Mouse (Mus musculus): ENCODE measurements around the gene Arfgef2. TPM values are rescaled to one million over a fixed set of nuclear protein-coding genes. Genes with fewer than 3 reads are reported as not detected.

Gene Arfgef2
- 17.1 to 25.1 TPM (median 24.6 TPM) in 3 replicates for total RNA-seq (2017)

- ATAC-seq (replicated peaks; ENCODE audit: insufficient number of reproducible peaks, low FRiP score, low TSS enrichment, poor library complexity, severe bottlenecking), result peak; percentile 92
Measured at GRCm38 (mm10) chr2:166805250-166806172, at the start of gene Arfgef2. Gene Arfgef2, plus strand, starts transcription at chr2:166805588.

- ATAC-seq (replicated peaks; ENCODE audit: insufficient number of reproducible peaks, low FRiP score, low TSS enrichment, poor library complexity, severe bottlenecking), result no peak
Measured at GRCm38 (mm10) chr2:166757969-166758368, 47.4 kb upstream of the Arfgef2 start.

GRCm38 (mm10) chr2:166764051-166764450 is 41.3 kb upstream of the Arfgef2 start:
- no peak for ATAC-seq (replicated peaks; ENCODE audit: insufficient number of reproducible peaks, low FRiP score, low TSS enrichment, poor library complexity, severe bottlenecking)

GRCm38 (mm10) chr2:166767591-166767990 is 37.8 kb upstream of the Arfgef2 start:
- ATAC-seq (replicated peaks; ENCODE audit: insufficient number of reproducible peaks, low FRiP score, low TSS enrichment, poor library complexity, severe bottlenecking), result no peak

- peak; percentile 81 for ATAC-seq (replicated peaks; ENCODE audit: insufficient number of reproducible peaks, low FRiP score, low TSS enrichment, poor library complexity, severe bottlenecking)
Measured at GRCm38 (mm10) chr2:166771396-166771795, 34.0 kb upstream of the Arfgef2 start.

GRCm38 (mm10) chr2:166773587-166773986 is 31.8 kb upstream of the Arfgef2 start:
- ATAC-seq (replicated peaks; ENCODE audit: insufficient number of reproducible peaks, low FRiP score, low TSS enrichment, poor library complexity, severe bottlenecking), result no peak

- ATAC-seq (replicated peaks; ENCODE audit: insufficient number of reproducible peaks, low FRiP score, low TSS enrichment, poor library complexity, severe bottlenecking), result no peak
Measured at GRCm38 (mm10) chr2:166774275-166774674, 31.1 kb upstream of the Arfgef2 start.

GRCm38 (mm10) chr2:166775357-166775893 is 30.0 kb upstream of the Arfgef2 start:
- no peak for ATAC-seq (replicated peaks; ENCODE audit: insufficient number of reproducible peaks, low FRiP score, low TSS enrichment, poor library complexity, severe bottlenecking)

- no peak for ATAC-seq (replicated peaks; ENCODE audit: insufficient number of reproducible peaks, low FRiP score, low TSS enrichment, poor library complexity, severe bottlenecking)
Measured at GRCm38 (mm10) chr2:166776272-166776671, 29.1 kb upstream of the Arfgef2 start.

- ATAC-seq (replicated peaks; ENCODE audit: insufficient number of reproducible peaks, low FRiP score, low TSS enrichment, poor library complexity, severe bottlenecking), result no peak
Measured at GRCm38 (mm10) chr2:166779956-166780355, 25.4 kb upstream of the Arfgef2 start.

GRCm38 (mm10) chr2:166780980-166781578 is 24.3 kb upstream of the Arfgef2 start:
- ATAC-seq (replicated peaks; ENCODE audit: insufficient number of reproducible peaks, low FRiP score, low TSS enrichment, poor library complexity, severe bottlenecking), result peak; percentile 74

- ATAC-seq (replicated peaks; ENCODE audit: insufficient number of reproducible peaks, low FRiP score, low TSS enrichment, poor library complexity, severe bottlenecking), result no peak
Measured at GRCm38 (mm10) chr2:166784376-166784775, 21.0 kb upstream of the Arfgef2 start.

- ATAC-seq (replicated peaks; ENCODE audit: insufficient number of reproducible peaks, low FRiP score, low TSS enrichment, poor library complexity, severe bottlenecking), result peak; percentile 99
Measured at GRCm38 (mm10) chr2:166786353-166787004, 18.9 kb upstream of the Arfgef2 start.

GRCm38 (mm10) chr2:166791738-166792137 is 13.7 kb upstream of the Arfgef2 start:
- ATAC-seq (replicated peaks; ENCODE audit: insufficient number of reproducible peaks, low FRiP score, low TSS enrichment, poor library complexity, severe bottlenecking), result no peak

- no peak for ATAC-seq (replicated peaks; ENCODE audit: insufficient number of reproducible peaks, low FRiP score, low TSS enrichment, poor library complexity, severe bottlenecking)
Measured at GRCm38 (mm10) chr2:166792355-166792754, 13.0 kb upstream of the Arfgef2 start, which contains the start of gene Trp53rkb. Gene Trp53rkb, plus strand, starts transcription at chr2:166792531.

GRCm38 (mm10) chr2:166793542-166794214 is 11.7 kb upstream of the Arfgef2 start:
- peak; percentile 98 for ATAC-seq (replicated peaks; ENCODE audit: insufficient number of reproducible peaks, low FRiP score, low TSS enrichment, poor library complexity, severe bottlenecking)

- ATAC-seq (replicated peaks; ENCODE audit: insufficient number of reproducible peaks, low FRiP score, low TSS enrichment, poor library complexity, severe bottlenecking), result no peak
Measured at GRCm38 (mm10) chr2:166799615-166800472, 5.5 kb upstream of the Arfgef2 start.

- ATAC-seq (replicated peaks; ENCODE audit: insufficient number of reproducible peaks, low FRiP score, low TSS enrichment, poor library complexity, severe bottlenecking), result no peak
Measured at GRCm38 (mm10) chr2:166800473-166800857, 4.9 kb upstream of the Arfgef2 start.

Data from monocyte, adult 5-6 weeks (primary cell).